Mouse (Mus musculus) adrenal gland, postnatal 25 days (tissue): Measurements from ENCODE around the gene Dap. TPM values are rescaled to one million over a fixed set of nuclear protein-coding genes. Genes with fewer than 3 reads are reported as not detected.

Source experiments
- DNase-seq: peaks from one replicate; pipeline ENCODE4 v3.0.0; 2021; ENCODE audit warnings: mixed read lengths
- long read RNA-seq: library from polyadenylated mRNA; stranded (forward); transcript quantifications from one replicate; pipeline ENCODE4 v2.0.0, GENCODE M21; 2021
- total RNA-seq: library from RNA; stranded (reverse); gene quantifications from 2 replicates; pipeline ENCODE4 v1.2.3, GENCODE M21; 2021

Dap gene
- total RNA-seq: 85.6 and 86.7 TPM in 2 replicates
- long read RNA-seq, transcript Dap-201 (4 exons, 1,555 nt): major isoform, 191 of 214 reads
- long read RNA-seq, partial matches to known transcripts: 19 of 214 reads
- long read RNA-seq, other reads (novel, unspliced or antisense): 3 of 214 reads

- DNase-seq: peak; percentile 99
Observed at GRCm38 (mm10) chr15:31224135-31224761, at the start of gene Dap. Gene Dap (plus strand): TSS chr15:31224314.

GRCm38 (mm10) chr15:31176566-31176965 lies 47.5 kb upstream of the Dap start:
- DNase-seq: no peak

GRCm38 (mm10) chr15:31184651-31185443 lies 39.3 kb upstream of the Dap start:
- peak; percentile 51 for DNase-seq

- DNase-seq: no peak
Observed at GRCm38 (mm10) chr15:31185506-31185905, 38.6 kb upstream of the Dap start.

GRCm38 (mm10) chr15:31186371-31186901 lies 37.7 kb upstream of the Dap start:
- DNase-seq: no peak

- no peak for DNase-seq
Observed at GRCm38 (mm10) chr15:31192563-31192962, 31.6 kb upstream of the Dap start.

- no peak for DNase-seq
Observed at GRCm38 (mm10) chr15:31195776-31196175, 28.3 kb upstream of the Dap start.

GRCm38 (mm10) chr15:31207346-31208093 lies 16.6 kb upstream of the Dap start:
- no peak for DNase-seq

- peak; percentile 21 for DNase-seq
Observed at GRCm38 (mm10) chr15:31211910-31212309, 12.2 kb upstream of the Dap start.

GRCm38 (mm10) chr15:31213619-31214270 lies 10.4 kb upstream of the Dap start:
- no peak for DNase-seq

GRCm38 (mm10) chr15:31222216-31222615 lies 1.9 kb upstream of the Dap start:
- DNase-seq: no peak

- DNase-seq: peak; percentile 19
Observed at GRCm38 (mm10) chr15:31223596-31224134, 449 bp upstream of the Dap start.

- no peak for DNase-seq
Observed at GRCm38 (mm10) chr15:31224806-31225642, 910 bp downstream of the Dap start.

- no peak for DNase-seq
Observed at GRCm38 (mm10) chr15:31225643-31226325, 1.7 kb downstream of the Dap start.

GRCm38 (mm10) chr15:31226464-31226863 lies 2.4 kb downstream of the Dap start:
- no peak for DNase-seq

GRCm38 (mm10) chr15:31227793-31228192 lies 3.7 kb downstream of the Dap start:
- peak; percentile 18 for DNase-seq

GRCm38 (mm10) chr15:31233006-31233405 lies 8.9 kb downstream of the Dap start:
- no peak for DNase-seq

- no peak for DNase-seq
Observed at GRCm38 (mm10) chr15:31235794-31236548, 11.9 kb downstream of the Dap start.

GRCm38 (mm10) chr15:31236549-31236907 lies 12.4 kb downstream of the Dap start:
- no peak for DNase-seq
